Mouse (Mus musculus) heart, postnatal 4 days (tissue): Measurements from ENCODE around the gene Abat. TPM values are rescaled to one million over a fixed set of nuclear protein-coding genes. Genes with fewer than 3 reads are reported as not detected.

Experiments
- DNase-seq: peaks from one replicate; pipeline ENCODE4 v3.0.0; 2021
- total RNA-seq, 2 experiments: library from RNA; stranded (reverse); gene quantifications; 2 replicates each; pipeline ENCODE4 v1.2.3; 2021

The Abat gene
- total RNA-seq, 2 experiments from 2014 or later: 6.3 to 7.6 TPM

DNA sequence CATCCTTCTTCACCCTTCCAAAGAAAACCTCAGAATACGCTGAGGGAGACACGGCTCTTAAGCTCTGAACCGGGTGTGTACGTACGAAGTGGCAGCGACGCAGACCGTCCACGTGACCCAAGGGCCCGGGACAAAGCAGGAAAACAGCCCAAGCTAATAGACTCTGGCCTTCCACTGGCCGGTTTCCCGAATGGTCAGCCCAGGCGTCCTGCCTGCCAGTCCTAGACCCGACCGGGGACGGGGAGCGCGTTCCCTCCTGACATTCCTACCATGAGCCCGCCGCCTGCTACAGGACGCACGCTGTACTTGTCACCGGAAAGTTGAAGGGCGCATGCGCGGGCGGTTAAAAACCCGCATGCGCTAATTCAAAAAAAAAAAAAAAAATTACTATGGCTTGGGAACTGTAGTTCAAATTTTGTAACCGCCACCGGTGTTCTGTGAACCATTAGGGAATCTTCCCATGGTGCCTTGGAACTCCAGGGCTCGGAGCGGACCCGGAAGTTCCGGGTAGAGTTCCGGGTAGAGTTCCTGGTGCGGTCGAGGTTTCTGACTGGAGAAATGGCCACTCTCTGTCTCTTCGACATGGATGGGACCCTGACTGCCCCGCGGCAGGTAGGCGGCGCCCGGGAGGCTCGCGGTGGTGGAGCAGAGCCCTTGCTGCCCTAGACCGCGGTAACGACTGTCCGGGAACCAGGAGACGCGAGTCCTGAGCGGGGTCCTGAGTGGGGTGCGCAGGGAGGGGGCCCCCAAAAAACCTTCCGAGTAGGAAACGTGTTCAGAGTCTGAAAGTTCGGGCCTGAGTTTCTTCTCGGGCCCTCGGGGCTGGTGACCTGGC lies 124.2 kb downstream of the Abat start, which contains the start of the genes Pmm2 and Tmem186:
Gene Pmm2 (plus strand): TSS at position 458 of the 835 bp plus-strand sequence.
Gene Tmem186 (minus strand): TSS at position 496 of the 835 bp plus-strand sequence.
- DNase-seq: peak; percentile 85

DNA sequence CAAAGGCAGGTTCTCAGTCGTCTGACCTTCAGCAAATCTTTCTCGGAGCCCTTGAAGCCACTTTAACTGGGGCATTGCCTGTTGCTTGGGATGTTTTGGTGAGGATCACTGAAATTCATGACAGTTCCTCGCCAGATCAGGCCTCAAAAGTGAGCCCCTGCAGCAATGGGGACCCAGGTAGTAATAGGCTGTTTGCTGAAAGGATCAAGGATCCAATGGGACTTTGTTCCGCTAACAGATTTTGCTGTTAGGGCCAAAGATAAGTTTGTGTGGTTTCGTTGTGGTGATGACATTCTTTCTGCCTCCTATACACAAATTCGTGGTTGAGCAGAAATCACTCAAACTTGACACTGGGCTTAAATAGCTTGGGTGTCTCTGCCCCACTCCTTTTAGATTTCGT lies 124.9 kb downstream of the Abat start:
- DNase-seq: no peak

DNA sequence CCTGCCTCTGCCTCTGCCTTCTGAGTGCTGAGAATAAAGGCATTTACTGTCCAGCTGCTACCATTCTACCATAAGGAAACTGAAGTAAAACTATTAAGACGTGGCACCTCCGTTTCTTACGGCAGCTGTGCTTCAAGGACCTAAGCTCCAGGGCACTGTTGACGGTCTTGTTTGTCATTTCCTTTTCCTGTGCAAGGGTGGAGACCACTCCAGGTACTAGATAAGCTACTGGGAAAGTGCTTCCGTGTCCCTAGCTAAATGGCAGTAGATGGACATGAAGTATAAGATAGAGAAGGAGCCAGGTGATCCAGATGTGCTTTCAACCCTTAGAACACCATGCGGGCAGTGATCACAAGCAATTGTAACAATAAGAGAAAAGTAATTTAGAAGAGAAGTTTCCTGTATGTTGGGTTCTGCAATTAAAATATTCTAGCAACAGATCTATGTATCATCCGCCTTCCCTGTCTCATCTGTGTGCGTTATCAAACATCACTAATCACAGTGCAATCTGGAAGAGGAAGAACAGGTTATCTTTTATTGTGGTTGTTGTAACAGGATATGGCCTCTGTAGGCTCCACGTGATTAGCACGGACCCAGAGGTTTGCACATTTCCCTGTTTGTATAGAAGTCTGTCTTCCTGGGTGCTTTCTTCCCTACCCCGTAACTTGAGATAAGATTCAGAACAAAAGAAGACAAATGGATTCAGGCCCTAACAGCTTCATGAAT lies 126.4 kb downstream of the Abat start:
- DNase-seq: no peak

DNA sequence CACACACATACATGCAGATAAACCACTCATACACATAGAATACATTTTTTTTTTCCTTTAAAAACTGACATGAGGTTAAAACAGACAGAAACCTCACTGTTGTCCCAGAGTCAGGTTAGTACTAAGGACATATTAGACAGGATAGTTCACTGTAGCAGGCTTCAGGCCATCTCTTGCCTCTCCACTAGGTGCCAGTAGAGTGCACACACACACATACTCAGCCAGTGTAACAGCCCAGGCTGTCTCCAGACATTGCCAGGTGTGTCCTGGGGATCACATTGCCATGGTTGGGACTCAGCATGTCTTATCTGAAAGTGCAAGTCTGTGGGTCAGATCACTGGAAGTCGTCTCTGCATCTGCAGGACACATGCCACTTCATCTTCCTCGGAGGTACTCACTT lies 130.6 kb downstream of the Abat start:
- DNase-seq: peak; percentile 54

DNA sequence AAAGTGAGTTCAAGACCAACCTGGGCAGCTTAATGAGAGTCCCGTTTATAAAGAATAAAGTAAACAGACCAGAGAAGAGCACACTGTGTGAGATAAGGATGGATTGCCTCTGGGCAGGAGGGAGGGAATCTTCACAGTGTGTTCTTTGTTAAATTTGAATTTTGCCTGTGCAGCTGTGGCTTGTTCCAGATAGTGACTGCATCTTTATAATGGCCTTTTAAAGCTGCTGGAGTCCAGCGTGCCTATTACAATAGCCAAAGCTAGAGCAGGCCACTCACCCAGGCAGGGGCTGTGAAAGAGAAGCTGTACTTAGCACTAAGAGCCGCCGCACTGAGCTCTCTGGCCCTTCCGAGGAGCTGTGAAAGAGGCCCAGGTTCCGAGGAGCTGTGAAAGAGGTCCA lies 132.3 kb downstream of the Abat start:
- DNase-seq: no peak

DNA sequence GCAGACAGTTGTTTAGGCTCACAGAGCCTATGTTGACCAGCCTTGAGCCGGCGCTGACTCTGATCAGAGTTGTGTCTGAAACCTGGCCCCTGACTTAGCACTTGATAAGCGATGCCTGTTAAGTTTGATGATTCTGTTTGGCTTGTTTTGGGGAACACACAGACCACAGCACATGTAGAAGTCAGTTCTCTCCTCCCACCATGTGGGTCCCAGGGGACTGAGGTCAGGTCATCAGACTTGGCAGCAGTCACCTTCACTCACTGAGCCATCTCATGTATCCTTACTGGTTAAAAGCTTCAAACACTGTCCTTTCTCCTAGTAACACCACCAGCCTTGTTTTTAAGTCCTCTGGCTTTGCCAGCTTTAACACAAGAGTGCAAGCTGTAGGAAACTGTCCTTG lies 136.8 kb downstream of the Abat start:
- no peak for DNase-seq

DNA sequence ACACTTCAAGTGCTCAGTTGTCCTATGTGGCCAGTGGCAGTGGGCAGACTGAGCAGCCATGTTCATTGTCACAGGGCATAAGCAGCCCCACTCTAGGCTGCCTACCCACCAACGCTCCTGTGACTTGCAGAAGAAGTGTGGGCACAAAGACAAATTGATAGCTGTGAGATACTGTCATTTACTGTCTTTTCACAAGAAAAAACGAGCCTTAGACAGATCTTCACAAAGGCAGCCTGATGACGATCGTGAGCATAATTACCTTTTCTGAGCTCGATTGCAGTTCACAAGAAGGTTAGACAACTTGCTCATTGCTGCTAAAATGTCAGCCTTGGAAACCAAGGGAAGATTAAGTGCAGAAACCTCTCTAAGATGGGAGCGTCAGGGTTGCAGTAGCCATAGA lies 141.9 kb downstream of the Abat start:
- no peak for DNase-seq

DNA sequence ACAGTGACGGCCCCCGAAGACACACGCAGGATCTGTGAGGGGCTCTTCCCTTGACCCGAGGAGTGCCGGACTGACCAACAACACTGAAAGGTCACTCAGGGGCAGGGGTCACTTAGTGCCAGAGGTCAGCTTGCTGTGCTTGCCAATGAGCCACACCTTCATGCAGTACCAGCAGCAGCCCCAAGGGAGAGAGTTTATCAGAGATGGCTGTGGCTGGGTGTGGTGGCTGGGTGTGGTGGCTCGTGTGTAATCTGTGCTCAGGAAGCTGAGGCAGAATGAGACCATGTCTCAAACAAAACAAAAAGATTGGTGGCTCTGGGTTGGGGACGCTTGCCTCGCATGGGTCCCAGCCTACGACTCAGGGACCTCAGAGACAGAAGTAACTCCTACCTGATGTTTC lies 142.4 kb downstream of the Abat start:
- no peak for DNase-seq

DNA sequence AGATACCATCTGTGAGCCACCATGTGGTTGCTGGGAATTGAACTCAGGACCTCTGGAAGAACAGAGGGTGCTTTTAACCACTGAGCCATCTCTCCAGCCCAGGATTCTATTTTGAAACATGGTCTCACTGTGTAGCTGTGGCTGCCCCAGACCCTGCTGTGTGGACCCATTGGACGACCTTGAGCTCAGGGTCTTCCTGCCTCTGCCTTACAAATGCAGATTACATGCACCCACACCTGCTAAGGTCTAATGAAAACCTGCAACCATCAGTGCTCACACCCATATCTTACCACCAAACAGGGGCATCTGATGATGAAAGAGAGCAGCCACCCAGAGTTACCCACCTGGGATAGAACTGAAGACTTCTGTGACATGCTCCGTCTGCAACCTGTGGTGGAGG lies 143.0 kb downstream of the Abat start:
- DNase-seq: no peak

DNA sequence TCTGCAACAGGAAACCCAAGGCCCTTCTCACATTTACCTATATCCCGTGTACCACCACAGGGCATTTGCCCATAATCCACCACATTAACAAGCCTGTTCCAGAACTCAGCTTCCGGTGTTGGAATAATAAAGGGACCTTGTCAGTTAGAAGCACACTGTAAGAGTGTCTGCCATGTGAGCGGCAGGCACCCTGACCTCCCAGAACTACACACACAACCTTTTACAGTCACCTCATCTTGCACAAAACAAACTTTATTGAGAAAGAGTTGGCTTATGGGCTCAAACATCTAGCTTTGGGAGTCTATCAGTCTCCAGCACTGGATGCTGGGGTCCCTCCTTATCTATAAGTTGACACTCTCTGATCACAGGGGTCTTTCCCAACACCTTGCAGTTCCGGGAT lies 145.1 kb downstream of the Abat start:
- no peak for DNase-seq

DNA sequence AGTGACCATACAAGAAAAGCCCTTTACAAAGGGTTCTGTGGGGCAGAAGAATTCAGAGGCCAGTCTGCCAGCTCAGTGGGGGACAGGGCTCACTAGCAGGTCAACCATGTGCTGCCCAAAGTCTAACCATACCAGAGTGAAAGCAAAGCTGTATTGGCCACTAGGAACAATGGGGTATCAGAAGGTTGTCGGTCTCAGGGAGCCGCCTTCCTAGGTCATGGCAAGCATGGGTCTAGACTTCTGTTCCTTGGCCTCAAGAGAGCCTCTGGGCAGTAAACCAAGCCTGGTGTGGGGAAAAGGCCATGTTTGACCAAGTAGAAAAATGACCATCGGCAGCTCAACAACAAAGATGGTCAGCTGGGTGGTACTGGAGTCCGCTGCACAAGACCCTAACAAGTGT lies 145.5 kb downstream of the Abat start:
- peak; percentile 40 for DNase-seq

DNA sequence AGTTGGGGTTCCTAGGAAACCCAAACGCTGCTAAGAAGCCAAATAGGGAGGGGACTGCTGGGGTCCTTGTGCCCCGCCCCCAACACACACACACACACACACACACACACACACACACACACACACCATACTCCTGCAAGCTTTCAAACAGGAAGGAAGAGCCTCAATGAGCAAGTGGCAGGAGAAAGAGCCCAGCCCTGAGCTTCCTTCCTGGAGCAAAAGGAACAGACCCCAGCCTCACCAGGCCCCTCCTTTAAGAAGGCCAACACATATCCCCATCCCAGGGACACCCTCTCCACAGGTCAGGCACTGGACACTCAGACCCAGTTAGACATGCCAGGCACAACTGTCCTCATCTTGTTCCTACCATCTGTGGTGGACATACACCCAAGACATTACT lies 149.8 kb downstream of the Abat start:
- DNase-seq: no peak

DNA sequence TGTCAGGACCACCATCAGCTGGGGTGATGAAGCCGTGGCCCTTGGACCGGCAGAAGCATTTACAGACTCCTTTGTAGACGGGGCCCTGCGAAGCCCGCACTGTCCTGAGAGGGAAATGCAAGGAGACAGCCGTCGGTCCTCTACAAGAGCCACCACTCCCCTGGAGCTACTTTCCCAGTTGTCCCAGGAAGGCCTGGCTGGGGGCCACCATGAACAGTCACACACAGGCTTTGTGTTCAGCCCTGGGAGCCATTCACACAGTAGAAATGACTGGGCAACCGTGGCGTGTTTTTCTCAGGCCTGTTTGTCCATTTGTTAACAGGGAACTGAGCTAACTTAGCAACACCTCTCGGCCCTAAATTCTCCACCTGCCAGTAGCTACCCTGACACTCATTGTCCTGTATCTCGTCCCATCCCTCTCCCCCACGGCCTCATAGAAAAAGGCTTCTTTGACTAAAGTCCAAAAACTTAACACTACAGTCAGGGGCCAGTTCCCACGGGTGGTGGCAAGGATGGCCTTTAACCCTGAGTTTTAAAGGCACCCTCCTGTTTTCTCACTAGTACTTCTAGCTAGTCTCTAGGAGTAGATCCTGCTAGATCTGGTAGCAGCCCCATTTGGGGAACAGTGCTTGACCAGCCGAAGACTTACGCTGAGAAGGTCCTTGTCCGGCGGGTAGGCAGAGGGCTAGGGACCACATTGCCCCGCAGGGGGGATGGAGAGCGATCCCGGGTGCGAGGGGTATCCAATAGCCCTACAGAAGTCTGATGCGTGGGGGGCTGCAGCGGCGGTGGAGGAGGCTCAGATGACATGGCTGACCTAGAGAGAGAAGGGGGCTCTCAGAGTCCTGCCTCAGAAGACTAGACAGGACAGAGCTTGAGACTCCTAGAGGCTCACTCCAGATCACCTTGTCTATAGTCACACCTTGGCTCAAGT lies 150.6 kb downstream of the Abat start:
- DNase-seq: no peak

DNA sequence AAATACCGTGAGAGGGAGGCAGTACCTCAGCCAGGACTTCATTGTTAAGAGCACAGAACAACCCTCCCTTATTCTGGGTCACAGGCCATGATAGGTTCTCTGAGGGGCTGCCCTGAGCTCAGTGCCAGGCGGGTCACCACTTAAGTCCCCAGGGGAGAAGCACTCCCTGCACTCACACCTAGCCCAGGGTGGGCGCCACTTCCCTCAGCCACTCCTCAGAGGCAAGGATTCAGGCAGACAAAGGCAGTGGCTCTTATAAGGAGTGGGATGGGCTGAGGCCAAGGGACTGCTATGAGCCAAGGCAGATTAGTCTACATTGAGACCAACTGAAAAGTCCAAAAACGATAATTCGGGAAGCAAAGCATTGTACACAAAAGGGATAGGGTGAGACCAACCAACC lies 152.1 kb downstream of the Abat start:
- no peak for DNase-seq

DNA sequence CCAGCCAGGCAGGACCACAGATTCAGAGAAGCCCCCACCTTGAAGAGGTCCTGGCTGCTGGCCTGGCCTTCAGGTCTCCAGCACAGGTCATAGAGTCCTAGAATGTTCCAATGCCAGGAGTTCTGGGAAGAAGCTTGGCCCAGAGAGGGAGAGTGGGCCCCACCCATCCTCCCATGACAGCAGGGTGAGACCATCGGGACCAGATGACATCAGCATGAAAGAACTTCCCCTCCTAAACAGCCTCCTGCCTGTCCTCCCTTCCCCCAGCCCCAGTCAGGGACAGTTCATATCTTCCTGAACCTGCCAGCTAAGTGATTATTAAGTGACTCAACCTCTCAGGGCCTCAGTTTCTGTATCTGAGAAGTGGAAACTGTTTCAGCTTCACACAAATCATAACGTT lies 153.2 kb downstream of the Abat start:
- peak; percentile 70 for DNase-seq

DNA sequence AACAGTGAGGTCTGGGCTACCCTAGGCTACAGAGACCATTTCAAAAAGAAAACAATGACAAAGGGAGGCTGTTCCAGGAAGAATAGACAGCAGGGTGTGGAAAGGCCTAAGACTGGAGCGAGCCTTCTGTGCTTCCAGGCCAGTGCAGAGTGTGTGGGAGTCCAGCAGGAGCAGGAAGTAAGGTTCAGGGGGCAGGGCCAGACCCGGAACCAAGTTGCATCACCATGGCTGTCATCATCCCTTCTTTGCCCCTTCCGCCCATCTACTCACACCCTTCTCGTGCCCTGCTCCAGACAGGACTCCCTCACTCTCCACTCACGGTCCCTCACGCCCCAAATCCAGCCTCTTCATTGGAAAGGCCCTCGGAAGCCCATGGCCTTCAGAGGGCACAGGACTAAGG lies 154.0 kb downstream of the Abat start:
- DNase-seq: peak; percentile 53

DNA sequence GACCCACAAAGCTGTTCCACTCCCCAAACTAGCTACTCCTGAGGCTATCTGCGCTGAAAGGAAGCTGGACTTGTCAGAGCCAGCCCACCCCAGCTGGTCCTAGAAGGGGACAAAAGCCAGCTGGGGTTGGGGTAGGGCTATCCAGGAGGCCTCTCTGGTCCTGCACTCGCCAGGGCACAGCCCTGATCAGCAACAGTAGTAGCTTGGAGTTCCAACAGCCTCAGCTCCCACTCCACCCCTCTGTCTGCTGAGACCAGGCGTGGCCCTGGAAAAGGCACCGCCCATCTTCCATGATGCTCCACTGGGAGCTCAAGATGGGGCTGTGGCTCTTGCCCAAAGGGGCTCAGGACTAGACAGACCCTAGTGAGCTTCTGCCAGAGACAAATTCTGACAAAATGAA lies 154.6 kb downstream of the Abat start:
- peak; percentile 53 for DNase-seq

DNA sequence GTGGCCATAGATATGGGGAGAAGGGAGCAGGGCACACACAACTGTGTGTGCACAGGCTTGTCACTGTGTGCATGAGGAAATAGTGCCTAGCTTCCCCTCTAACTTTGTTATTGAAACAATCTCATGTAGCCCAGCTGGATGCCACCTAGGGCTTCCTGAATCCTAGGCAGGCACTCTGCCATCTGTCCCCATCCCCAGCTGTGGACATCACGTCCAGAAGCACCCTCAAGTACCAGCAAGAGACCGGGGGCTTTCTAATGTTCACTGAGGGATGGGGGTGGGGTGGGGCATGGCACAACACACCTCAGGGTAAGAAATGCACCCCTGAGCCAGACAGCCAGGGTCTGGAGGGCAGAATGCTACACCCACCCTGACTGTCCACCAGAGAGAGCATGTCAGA lies 155.2 kb downstream of the Abat start:
- DNase-seq: no peak

DNA sequence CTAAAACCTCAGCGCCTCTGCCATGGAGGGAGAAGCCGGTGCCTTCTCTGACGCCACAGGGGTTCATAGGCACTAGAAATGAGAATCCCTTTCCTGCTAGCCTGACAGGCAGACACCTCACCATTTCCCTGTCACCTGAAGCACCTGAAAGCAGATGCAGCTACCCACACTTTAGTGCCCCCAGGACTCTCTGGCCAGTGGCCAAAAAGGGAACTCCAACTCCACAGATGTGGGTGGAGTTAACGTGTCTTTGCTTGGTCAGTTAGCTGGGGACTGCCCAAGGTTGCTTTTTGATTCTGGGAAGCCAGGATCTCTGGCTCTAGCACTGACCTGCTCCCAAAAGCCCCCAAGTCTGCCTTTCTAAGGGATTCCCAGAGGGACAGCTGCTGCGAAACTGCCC lies 156.2 kb downstream of the Abat start:
- no peak for DNase-seq

DNA sequence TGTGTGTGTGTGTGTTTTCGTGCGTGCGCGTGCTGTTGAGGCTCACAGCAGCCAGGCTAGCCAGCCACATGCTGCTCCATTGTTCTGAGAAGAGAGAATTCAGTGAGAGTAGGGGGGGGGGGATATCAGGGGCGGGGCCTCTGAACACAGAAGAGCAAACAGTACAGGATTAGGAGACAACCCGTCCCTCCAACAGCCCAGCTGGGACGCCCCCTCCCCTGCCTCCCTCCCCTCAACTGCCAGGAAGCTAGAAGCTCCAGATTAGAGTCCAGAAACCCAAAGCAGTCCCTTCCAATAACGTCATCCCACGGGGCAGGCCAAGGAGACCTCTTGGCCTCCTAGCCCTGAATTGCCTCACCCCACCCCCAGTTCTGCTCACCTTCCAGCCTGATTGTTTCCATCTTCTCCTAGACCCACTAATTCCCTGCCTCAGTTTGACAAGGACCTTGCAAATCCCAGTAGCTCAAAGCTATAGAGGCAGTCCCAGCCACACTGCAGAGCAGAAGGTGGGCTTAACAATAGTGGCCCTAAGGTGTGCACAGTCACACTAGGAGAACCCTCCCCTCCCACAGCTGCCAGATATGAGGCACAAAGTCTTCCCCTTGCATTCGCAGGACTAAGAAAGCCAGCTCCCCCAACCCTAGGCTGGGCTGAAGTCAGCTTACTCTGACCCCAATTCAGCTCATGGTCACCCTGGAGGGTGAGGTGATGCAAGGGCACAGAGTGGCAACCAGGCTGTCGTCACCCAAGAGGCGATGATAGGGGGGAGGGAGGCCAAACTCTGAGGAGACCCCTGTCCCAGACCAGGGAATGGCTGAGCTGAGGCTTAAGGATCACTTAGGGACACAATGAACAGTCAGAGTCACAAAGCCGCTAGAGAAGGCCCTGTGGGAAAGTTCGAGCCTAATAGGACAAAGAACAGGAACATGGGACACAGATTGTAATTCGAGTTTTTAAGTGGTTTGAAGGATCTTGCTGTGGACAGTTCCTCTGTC lies 157.1 kb downstream of the Abat start:
- no peak for DNase-seq
